In genomic region chr13:97234785-97235417, GRCm38 (mm10) we compare ENCODE assay signal across 8 mouse cellular contexts. TPM values are rescaled to one million over a fixed set of nuclear protein-coding genes. Genes with fewer than 3 reads are reported as not detected.
DNase-seq lines count a peak whose midpoint lies in the region; ATAC-seq and TF ChIP-seq lines count a peak whose summit lies in the region.

No protein-coding gene starts in this region.

- H3K4me2 ChIP-seq in hindbrain, embryonic 11.5 days (replicated peaks; ENCODE audit: low read depth, low read length): peak overlapping the region; percentile 41
- peak overlapping the region; percentile 60 for H3K4me2 ChIP-seq in lung, embryonic 16.5 days (ENCODE audit: low read depth, low read length)

- TF ChIP-seq CTCF in MEL (IDR thresholded peaks at IDR 0.05 in 2 of 3, conservative IDR thresholded peaks at IDR 0.05 in 1 of 3; ENCODE audit: control insufficient read depth in 1 of 3, insufficient read depth in 1 of 3, low read depth in 2 of 3, low read length in 3 of 3, poor library complexity in 1 of 3, severe bottlenecking in 1 of 3): peak; percentile 38 to 87 (median 69)

- no peaks in the 10 kb centered on the region for H3K36me3 ChIP-seq in MEL (ENCODE audit: control insufficient read depth in 1 of 2, insufficient read depth in 2 of 2, low read length in 2 of 2)
- no peaks in the 10 kb centered on the region for H3K36me3 ChIP-seq in hindbrain, embryonic 11.5 days (ENCODE audit: control insufficient read depth, insufficient read depth, low read length)
- H3K36me3 ChIP-seq in lung, embryonic 16.5 days (ENCODE audit: control insufficient read depth, insufficient read depth, low read length): no peaks in the 10 kb centered on the region

- TF ChIP-seq RAD21 in MEL (IDR thresholded peaks at IDR 0.05; ENCODE audit: low read depth, low read length): peak; percentile 92

- DNase-seq in MEL (ENCODE audit: low read depth, low spot score): peak; percentile 80
- DNase-seq in cerebellum, adult 8-10 months: peak; percentile 71
- DNase-seq in frontal cortex, postnatal 10 days (ENCODE audit: low spot score in 2 of 2): peak; percentile 67 to 86
- DNase-seq in hindbrain, embryonic 11.5 days (ENCODE audit: low spot score): peak; percentile 92
- peak; percentile 86 for DNase-seq in layer of hippocampus, adult 9-11 months
- DNase-seq in ovary, adult 18-20 months (ENCODE audit: low spot score): peak; percentile 64
- peak; percentile 59 to 66 for DNase-seq in thymus, adult 18-20 months

- no peaks in the 10 kb centered on the region for H3K79me2 ChIP-seq in MEL (ENCODE audit: control insufficient read depth, insufficient read depth, low read length, poor library complexity)

- no peaks in the 10 kb centered on the region for H3K4me1 ChIP-seq in MEL (ENCODE audit: control insufficient read depth in 1 of 2, insufficient read depth in 2 of 2, low read length in 2 of 2)
- H3K4me1 ChIP-seq in hindbrain, embryonic 11.5 days (replicated peaks; ENCODE audit: control insufficient read depth, insufficient read depth, low read length): peaks cover 8% of the 10 kb centered on the region; the same call in 1 of the 2 replicates
- H3K4me1 ChIP-seq in lung, embryonic 16.5 days (replicated peaks; ENCODE audit: control insufficient read depth, insufficient read depth, low read length): peaks cover 18% of the 10 kb centered on the region; the same call in 1 of the 2 replicates

- no peaks in the 10 kb centered on the region for H3K9me3 ChIP-seq in MEL (replicated peaks; ENCODE audit: insufficient read depth, low read length)
- no peaks in the 10 kb centered on the region for H3K9me3 ChIP-seq in hindbrain, embryonic 11.5 days (ENCODE audit: control insufficient read depth, low read length)
- H3K9me3 ChIP-seq in lung, embryonic 16.5 days (ENCODE audit: control insufficient read depth, low read length): no peaks in the 10 kb centered on the region

- TF ChIP-seq POLR2A in MEL (IDR thresholded peaks at IDR 0.05; ENCODE audit: control insufficient read depth in 1 of 2, insufficient read depth in 1 of 2, low read depth in 1 of 2, low read length in 2 of 2, poor library complexity in 1 of 2): no peak

- 18% methylated on average over 17 of the region's 17 CpGs for WGBS in hindbrain, embryonic 11.5 days
- WGBS in lung, embryonic 16.5 days: 15% methylated on average over 17 of the region's 17 CpGs

- H3K9ac ChIP-seq in MEL (ENCODE audit: control insufficient read depth, low read depth, low read length, poor library complexity, severe bottlenecking): no peak overlapping the region
- H3K9ac ChIP-seq in hindbrain, embryonic 11.5 days (ENCODE audit: low read depth, low read length): peak overlapping the region; percentile 57; the same call in 1 of the 2 replicates
- peak overlapping the region; percentile 53 for H3K9ac ChIP-seq in lung, embryonic 16.5 days (ENCODE audit: low read length)

- H3K27ac ChIP-seq in MEL (ENCODE audit: control insufficient read depth, low read depth, low read length): no peak overlapping the region
- H3K27ac ChIP-seq in hindbrain, embryonic 11.5 days (ENCODE audit: low read depth, low read length): no peak overlapping the region
- H3K27ac ChIP-seq in lung, embryonic 16.5 days (ENCODE audit: low read length): no peak overlapping the region

- H3K4me3 ChIP-seq in MEL (ENCODE audit: control insufficient read depth in 1 of 2, insufficient read depth in 1 of 2, low read depth in 2 of 2, low read length in 2 of 2): no peak overlapping the region
- H3K4me3 ChIP-seq in hindbrain, embryonic 11.5 days (ENCODE audit: low read depth, low read length): peak overlapping the region; percentile 10; the same call in 1 of the 2 replicates
- H3K4me3 ChIP-seq in lung, embryonic 16.5 days (ENCODE audit: low read length): peak overlapping the region; percentile 35

- no peak for TF ChIP-seq EP300 in MEL (IDR thresholded peaks at IDR 0.05; ENCODE audit: low read depth in 1 of 2, low read length in 2 of 2)

- peak; percentile 67 for ATAC-seq in hindbrain, embryonic 11.5 days (ENCODE audit: low FRiP score)
- ATAC-seq in lung, embryonic 16.5 days (ENCODE audit: low read depth): peak; percentile 46; the same call in 1 of the 2 replicates

- H3K27me3 ChIP-seq in MEL (ENCODE audit: control insufficient read depth in 1 of 2, insufficient read depth in 2 of 2, low read length in 2 of 2): no peaks in the 10 kb centered on the region
- no peaks in the 10 kb centered on the region for H3K27me3 ChIP-seq in hindbrain, embryonic 11.5 days (ENCODE audit: control insufficient read depth, insufficient read depth, low read length)
- H3K27me3 ChIP-seq in lung, embryonic 16.5 days (ENCODE audit: control insufficient read depth, insufficient read depth, low read depth, low read length): no peaks in the 10 kb centered on the region

TF ChIP-seq in MEL, 35 proteins besides CTCF, POLR2A, EP300 and RAD21:
- TF ChIP-seq ZNF384 (IDR thresholded peaks at IDR 0.05; ENCODE audit: low read depth, low read length) (no peak), ZKSCAN1 (IDR thresholded peaks at IDR 0.05; ENCODE audit: low read depth, low read length) (no peak), SIN3A (IDR thresholded peaks at IDR 0.05; ENCODE audit: low read length) (no peak), MYB (IDR thresholded peaks at IDR 0.05; ENCODE audit: low read depth, low read length) (no peak), SMC3 (IDR thresholded peaks at IDR 0.05; ENCODE audit: low read depth, low read length) (peak; percentile 96), NRF1 (IDR thresholded peaks at IDR 0.05; ENCODE audit: insufficient read depth, low read depth, low read length, poor library complexity, severe bottlenecking) (0 out of 2 replicates have a peak, but pooled peaks have one; percentile 19), KAT2A (conservative IDR thresholded peaks at IDR 0.05; ENCODE audit: low read depth, low read length) (no peak), ZC3H11A (IDR thresholded peaks at IDR 0.05; ENCODE audit: low read depth, low read length) (peak; percentile 96)

RNA-seq across cellular contexts. Expression of gene Enc1, which starts 6.0 kb away (rescaled TPM):
- total RNA-seq in MEL (2012; rRNA removed): not detected in 2 replicates
- not detected for polyA plus RNA-seq in MEL (2012; ENCODE audit: insufficient read depth in 1 of 2, insufficient read length in 2 of 2, low read depth in 1 of 2, low replicate concordance in 2 of 2, missing spikeins in 1 of 2)
- polyA plus RNA-seq in hindbrain, embryonic 11.5 days (2014; fragmentation: Nextera tagmentation; extraction: Ambion mirVana): 34.8 and 45.9 TPM in 2 replicates
- polyA plus RNA-seq in lung, embryonic 16.5 days (2015; fragmentation: Nextera tagmentation; extraction: Ambion mirVana): 10.3 and 11.1 TPM in 2 replicates

RNA-seq across cellular contexts. Expression of gene Hexb, which starts 36.7 kb away (rescaled TPM):
- 11.1 and 12.7 TPM in 2 replicates for total RNA-seq in MEL (2012; rRNA removed)
- polyA plus RNA-seq in MEL (2012; ENCODE audit: insufficient read depth in 1 of 2, insufficient read length in 2 of 2, low read depth in 1 of 2, low replicate concordance in 2 of 2, missing spikeins in 1 of 2): 10 to 100 TPM in 1 of 2 experiments, not detected in 1; 15.4 TPM
- 26.6 and 28.7 TPM in 2 replicates for polyA plus RNA-seq in hindbrain, embryonic 11.5 days (2014; fragmentation: Nextera tagmentation; extraction: Ambion mirVana)
- polyA plus RNA-seq in lung, embryonic 16.5 days (2015; fragmentation: Nextera tagmentation; extraction: Ambion mirVana): 34.2 and 36.2 TPM in 2 replicates

Comparison
In these comparisons a context has a peak if more than half of its experiments do, and no peak if none do; other contexts are left out.
1. H3K4me3 ChIP-seq: peak in hindbrain, embryonic 11.5 days (single experiment) and lung, embryonic 16.5 days (single experiment); none in MEL (0 of 2).
2. RNA of gene Enc1, which starts 6.0 kb away (polyA plus RNA-seq): 34.8 to 45.9 TPM in hindbrain, embryonic 11.5 days and 10.3 to 11.1 TPM in lung, embryonic 16.5 days; not detected in MEL; every median in the first group is over 10 times any median in the second.
3. Peak in every context shown above with its lines, with median percentiles within 50 percentile points of each other: DNase-seq.